Mouse (Mus musculus): Measurements from ENCODE around the gene Prkcsh. TPM values are rescaled to one million over a fixed set of nuclear protein-coding genes. Genes with fewer than 3 reads are reported as not detected.
A peak's percentile ranks its signal among the peaks of the same experiment; 100 is the strongest.

Gene Prkcsh
- polyA plus RNA-seq, 1 experiment from 2014 or later = 56.6 TPM

GRCm38 (mm10) chr9:22051161-22051957, 48.8 kb downstream of the Prkcsh start:
- Histone ChIP-seq H3K27ac (replicated peaks in 1 of 2; ENCODE audit: control insufficient read depth in 1 of 2, insufficient read depth in 1 of 2, low read depth in 2 of 2, low read length in 2 of 2) (no peak overlapping the region), H3K9me3 (ENCODE audit: control insufficient read depth, low read length) (no peaks in the 10 kb centered on the region), H3K4me1 (ENCODE audit: control insufficient read depth in 2 of 2, insufficient read depth in 2 of 2, low read length in 2 of 2) (peaks cover 8 to 20% of the 10 kb centered on the region in 2 experiments; a peak in 3 of 4 replicates), H3K9ac (ENCODE audit: low read length) (no peak overlapping the region), H3K4me3 (ENCODE audit: control insufficient read depth in 1 of 2, insufficient read depth in 1 of 2, low read depth in 1 of 2, low read length in 2 of 2) (peak overlapping the region; percentile 30 to 39), H3K27me3 (ENCODE audit: control insufficient read depth, insufficient read depth, low read length) (peaks cover 68% of the 10 kb centered on the region), H3K36me3 (ENCODE audit: control insufficient read depth, insufficient read depth, low read length) (no peaks in the 10 kb centered on the region), H3K4me2 (ENCODE audit: low read length) (peak overlapping the region; percentile 73)
- 2% methylated on average over 58 of the region's 67 CpGs for WGBS
- ATAC-seq (ENCODE audit: insufficient number of reproducible peaks, insufficient read depth, low FRiP score, low read depth) = no peak

DNA sequence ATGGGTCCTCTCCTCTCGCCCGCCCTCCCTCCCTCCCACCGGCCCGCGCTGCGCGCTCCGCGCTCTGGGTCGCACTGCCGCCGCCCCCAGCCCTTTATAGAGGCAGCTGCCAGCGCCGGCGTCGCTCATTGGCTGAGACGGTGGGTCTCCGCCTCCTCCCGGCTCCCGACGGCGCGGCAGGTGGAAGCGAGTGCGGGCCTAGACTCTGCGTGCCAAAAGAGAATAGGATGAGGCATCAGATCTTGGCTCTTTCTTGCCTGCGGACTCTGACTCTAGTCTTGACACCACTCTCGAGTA, 49.3 kb downstream of the Prkcsh start, which contains the start of gene Elavl3:
TSS of gene Elavl3 (minus strand) at position 66 of the 297 bp plus-strand sequence.
- Histone ChIP-seq H3K27me3 (ENCODE audit: control insufficient read depth, insufficient read depth, low read length) (peaks cover 68% of the 10 kb centered on the region), H3K9ac (ENCODE audit: low read length) (peak within 1 kb of the TSS; percentile 48; the same call in 1 of the 2 replicates), H3K4me3 (ENCODE audit: control insufficient read depth in 1 of 2, insufficient read depth in 1 of 2, low read depth in 1 of 2, low read length in 2 of 2) (peak within 1 kb of the TSS; percentile 30 to 39), H3K4me2 (ENCODE audit: low read length) (peak within 1 kb of the TSS; percentile 73), H3K4me1 (ENCODE audit: control insufficient read depth in 2 of 2, insufficient read depth in 2 of 2, low read length in 2 of 2) (peaks cover 8 to 20% of the 10 kb centered on the region in 2 experiments; a peak in 3 of 4 replicates), H3K36me3 (ENCODE audit: control insufficient read depth, insufficient read depth, low read length) (peaks cover 4% of the 10 kb centered on the region; the same call in 1 of the 2 replicates), H3K27ac (replicated peaks in 1 of 2; ENCODE audit: control insufficient read depth in 1 of 2, insufficient read depth in 1 of 2, low read depth in 2 of 2, low read length in 2 of 2) (no peak within 1 kb of the TSS), H3K9me3 (ENCODE audit: control insufficient read depth, low read length) (no peaks in the 10 kb centered on the region)
- 1% methylated on average over 18 of the region's 28 CpGs for WGBS
- ATAC-seq (ENCODE audit: insufficient number of reproducible peaks, insufficient read depth, low FRiP score, low read depth) = no peak

- H3K9me3 ChIP-seq (ENCODE audit: control insufficient read depth, low read length) = no peaks in the 10 kb centered on the region
- H3K9ac ChIP-seq (ENCODE audit: low read length) = no peak overlapping the region
- no peak for ATAC-seq (ENCODE audit: insufficient number of reproducible peaks, insufficient read depth, low FRiP score, low read depth)
- peaks cover 21% of the 10 kb centered on the region for H3K36me3 ChIP-seq (ENCODE audit: control insufficient read depth, insufficient read depth, low read length)
- H3K4me2 ChIP-seq (ENCODE audit: low read length) = no peak overlapping the region
- no peak overlapping the region for H3K27ac ChIP-seq (replicated peaks in 1 of 2; ENCODE audit: control insufficient read depth in 1 of 2, insufficient read depth in 1 of 2, low read depth in 2 of 2, low read length in 2 of 2)
- peaks cover 8 to 20% of the 10 kb centered on the region in 2 experiments; a peak in 3 of 4 replicates for H3K4me1 ChIP-seq (ENCODE audit: control insufficient read depth in 2 of 2, insufficient read depth in 2 of 2, low read length in 2 of 2)
- no peak overlapping the region for H3K4me3 ChIP-seq (ENCODE audit: control insufficient read depth in 1 of 2, insufficient read depth in 1 of 2, low read depth in 1 of 2, low read length in 2 of 2)
- H3K27me3 ChIP-seq (ENCODE audit: control insufficient read depth, insufficient read depth, low read length) = peaks cover 68% of the 10 kb centered on the region
- WGBS = 20% methylated on average over 7 of the region's 7 CpGs
Observed at GRCm38 (mm10) chr9:22053657-22054056, 51.1 kb downstream of the Prkcsh start.

- Histone ChIP-seq H3K9ac (ENCODE audit: low read length) (no peak overlapping the region), H3K36me3 (ENCODE audit: control insufficient read depth, insufficient read depth, low read length) (peaks cover 25% of the 10 kb centered on the region), H3K4me2 (ENCODE audit: low read length) (peak overlapping the region; percentile 29; the same call in 1 of the 2 replicates), H3K27ac (replicated peaks in 1 of 2; ENCODE audit: control insufficient read depth in 1 of 2, insufficient read depth in 1 of 2, low read depth in 2 of 2, low read length in 2 of 2) (no peak overlapping the region), H3K9me3 (ENCODE audit: control insufficient read depth, low read length) (no peaks in the 10 kb centered on the region), H3K27me3 (ENCODE audit: control insufficient read depth, insufficient read depth, low read length) (peaks cover 63% of the 10 kb centered on the region), H3K4me3 (ENCODE audit: control insufficient read depth in 1 of 2, insufficient read depth in 1 of 2, low read depth in 1 of 2, low read length in 2 of 2) (no peak overlapping the region), H3K4me1 (ENCODE audit: control insufficient read depth in 2 of 2, insufficient read depth in 2 of 2, low read length in 2 of 2) (peaks cover 8 to 20% of the 10 kb centered on the region in 2 experiments; a peak in 3 of 4 replicates)
- ATAC-seq (ENCODE audit: insufficient number of reproducible peaks, insufficient read depth, low FRiP score, low read depth) = no peak
- WGBS = 2% methylated on average over 32 of the region's 32 CpGs
Observed at GRCm38 (mm10) chr9:22054411-22055076, 51.9 kb downstream of the Prkcsh start.

DNA sequence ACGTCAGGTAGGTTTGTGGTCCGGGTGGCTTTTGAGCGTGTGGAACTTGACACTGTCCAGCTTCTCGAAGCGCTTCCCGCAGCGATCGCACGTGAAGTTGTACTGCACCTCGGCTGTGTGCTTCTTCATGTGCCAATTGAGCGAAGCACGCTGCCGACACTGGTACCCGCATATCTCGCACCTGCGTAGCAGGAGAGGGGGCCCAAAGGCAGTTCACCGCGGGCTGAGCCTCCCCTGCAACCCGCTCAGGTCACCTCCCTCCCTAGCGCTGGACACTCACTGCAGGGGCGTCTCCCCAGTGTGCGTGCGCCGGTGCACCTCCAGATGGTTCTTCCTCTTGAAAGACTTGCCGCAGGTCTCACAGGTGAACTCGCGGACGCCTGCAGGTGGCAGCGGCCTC, 53.1 kb downstream of the Prkcsh start:
- Histone ChIP-seq H3K27me3 (ENCODE audit: control insufficient read depth, insufficient read depth, low read length) (peaks cover 51% of the 10 kb centered on the region), H3K4me1 (ENCODE audit: control insufficient read depth in 2 of 2, insufficient read depth in 2 of 2, low read length in 2 of 2) (peaks cover 5 to 16% of the 10 kb centered on the region in 2 experiments; a peak in 3 of 4 replicates), H3K4me2 (ENCODE audit: low read length) (no peak overlapping the region), H3K9me3 (ENCODE audit: control insufficient read depth, low read length) (no peaks in the 10 kb centered on the region), H3K27ac (replicated peaks in 1 of 2; ENCODE audit: control insufficient read depth in 1 of 2, insufficient read depth in 1 of 2, low read depth in 2 of 2, low read length in 2 of 2) (no peak overlapping the region), H3K4me3 (ENCODE audit: control insufficient read depth in 1 of 2, insufficient read depth in 1 of 2, low read depth in 1 of 2, low read length in 2 of 2) (no peak overlapping the region), H3K9ac (ENCODE audit: low read length) (no peak overlapping the region), H3K36me3 (ENCODE audit: control insufficient read depth, insufficient read depth, low read length) (peaks cover 35% of the 10 kb centered on the region)
- WGBS = 32% methylated on average over 29 of the region's 29 CpGs
- no peak for ATAC-seq (ENCODE audit: insufficient number of reproducible peaks, insufficient read depth, low FRiP score, low read depth)

GRCm38 (mm10) chr9:22056303-22056910, 53.8 kb downstream of the Prkcsh start:
- Histone ChIP-seq H3K9ac (ENCODE audit: low read length) (no peak overlapping the region), H3K36me3 (ENCODE audit: control insufficient read depth, insufficient read depth, low read length) (peaks cover 42% of the 10 kb centered on the region), H3K27ac (replicated peaks in 1 of 2; ENCODE audit: control insufficient read depth in 1 of 2, insufficient read depth in 1 of 2, low read depth in 2 of 2, low read length in 2 of 2) (no peak overlapping the region), H3K4me2 (ENCODE audit: low read length) (no peak overlapping the region), H3K4me1 (ENCODE audit: control insufficient read depth in 2 of 2, insufficient read depth in 2 of 2, low read length in 2 of 2) (peaks cover 3 to 9% of the 10 kb centered on the region in 2 experiments; a peak in 3 of 4 replicates), H3K27me3 (ENCODE audit: control insufficient read depth, insufficient read depth, low read length) (peaks cover 45% of the 10 kb centered on the region), H3K9me3 (ENCODE audit: control insufficient read depth, low read length) (no peaks in the 10 kb centered on the region), H3K4me3 (ENCODE audit: control insufficient read depth in 1 of 2, insufficient read depth in 1 of 2, low read depth in 1 of 2, low read length in 2 of 2) (no peak overlapping the region)
- ATAC-seq (ENCODE audit: insufficient number of reproducible peaks, insufficient read depth, low FRiP score, low read depth) = no peak
- WGBS = 70% methylated on average over 9 of the region's 9 CpGs

DNA sequence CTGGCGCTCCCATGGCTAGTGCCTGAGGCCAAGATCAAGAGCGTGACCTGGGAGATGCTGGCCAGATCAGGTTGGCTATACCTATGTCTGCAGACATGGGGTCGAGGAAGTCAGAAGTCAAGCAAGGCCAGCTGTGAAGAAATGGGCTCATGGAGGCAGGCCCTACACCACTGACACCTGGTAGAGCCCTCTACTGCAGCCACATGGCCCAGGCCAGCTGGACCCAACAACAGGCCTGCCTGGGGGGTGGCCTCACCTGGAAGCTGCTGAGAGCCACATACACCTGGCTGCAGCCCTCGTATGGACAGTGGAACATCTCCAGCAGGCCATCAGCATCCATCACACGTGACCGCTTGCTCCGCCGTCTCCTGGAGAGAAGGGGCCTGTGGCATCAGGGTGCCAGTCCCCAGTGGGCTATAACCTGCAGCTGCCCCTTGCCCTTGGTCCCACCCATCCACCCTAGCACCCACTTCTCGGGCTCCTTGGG, 54.5 kb downstream of the Prkcsh start:
- 88% methylated on average over 9 of the region's 9 CpGs for WGBS
- Histone ChIP-seq H3K9ac (ENCODE audit: low read length) (no peak overlapping the region), H3K4me1 (ENCODE audit: control insufficient read depth in 2 of 2, insufficient read depth in 2 of 2, low read length in 2 of 2) (peaks cover 3% of the 10 kb centered on the region in 2 experiments; a peak in 2 of 4 replicates)

More for the DNA sequence above, 54.5 kb downstream of the Prkcsh start:
- peaks cover 49% of the 10 kb centered on the region for H3K36me3 ChIP-seq (ENCODE audit: control insufficient read depth, insufficient read depth, low read length)
- H3K4me2 ChIP-seq (ENCODE audit: low read length) = no peak overlapping the region
- no peak for ATAC-seq (ENCODE audit: insufficient number of reproducible peaks, insufficient read depth, low FRiP score, low read depth)
- H3K4me3 ChIP-seq (ENCODE audit: control insufficient read depth in 1 of 2, insufficient read depth in 1 of 2, low read depth in 1 of 2, low read length in 2 of 2) = no peak overlapping the region
- H3K27me3 ChIP-seq (ENCODE audit: control insufficient read depth, insufficient read depth, low read length) = peaks cover 38% of the 10 kb centered on the region
- H3K27ac ChIP-seq (replicated peaks in 1 of 2; ENCODE audit: control insufficient read depth in 1 of 2, insufficient read depth in 1 of 2, low read depth in 2 of 2, low read length in 2 of 2) = no peak overlapping the region
- no peaks in the 10 kb centered on the region for H3K9me3 ChIP-seq (ENCODE audit: control insufficient read depth, low read length)

Measured in heart, embryonic 14.5 days (tissue).